Mouse (Mus musculus) CD4-positive naive resting alpha-beta T cell, adult 57 days (primary cell): Measurements from ENCODE around the gene Defa21. TPM values are rescaled to one million over a fixed set of nuclear protein-coding genes. Genes with fewer than 3 reads are reported as not detected.

Experiments
- total RNA-seq: library from RNA; stranded (reverse); gene quantifications from one replicate; pipeline ENCODE4 v1.2.4, GENCODE M21; 2023

The Defa21 gene
- total RNA-seq = not detected

GRCm38 (mm10) chr8:21025245-21025644 lies at the start of gene Defa21:
Gene Defa21, plus strand, starts transcription at chr8:21025545.

GRCm38 (mm10) chr8:21054747-21055146 lies 29.4 kb downstream of the Defa21 start, which contains the start of gene Defa23:
Gene Defa23, plus strand, starts transcription at chr8:21055047.

GRCm38 (mm10) chr8:21064738-21065137 lies 39.4 kb downstream of the Defa21 start, which contains the start of gene Defa35:
Gene Defa35, plus strand, starts transcription at chr8:21065038.

Other genes with a start within 250 kb of the Defa21 start
- not detected for gene Defb33, start 132.9 kb upstream of the Defa21 start, total RNA-seq
- gene Gm15056, start 122.9 kb upstream of the Defa21 start, total RNA-seq = not detected
- not detected for gene Gm6040, start 103.5 kb upstream of the Defa21 start, total RNA-seq
- gene AY761185, start 80.8 kb upstream of the Defa21 start, total RNA-seq = not detected
- gene Defa23, start 29.5 kb downstream of the Defa21 start, total RNA-seq = not detected
- gene Defa35, start 39.5 kb downstream of the Defa21 start, total RNA-seq = not detected
- gene Defa25, start 58.9 kb downstream of the Defa21 start, total RNA-seq = not detected
- gene Gm14851, start 70.5 kb downstream of the Defa21 start, total RNA-seq = not detected
- not detected for gene Defa30, start 109.1 kb downstream of the Defa21 start, total RNA-seq
- gene Defa22, start 136.7 kb downstream of the Defa21 start, total RNA-seq = not detected
- not detected for gene Defa31, start 166.1 kb downstream of the Defa21 start, total RNA-seq
- not detected for gene Gm15293, start 176.0 kb downstream of the Defa21 start, total RNA-seq
- gene Gm15292, start 224.2 kb downstream of the Defa21 start, total RNA-seq = not detected